Mouse (Mus musculus) kidney, adult 18-20 months (tissue): ENCODE measurements around the gene Mllt11.

Experiments
- DNase-seq: peaks from one replicate; pipeline ENCODE4 v3.0.0; 2021

The Mllt11 gene

DNA sequence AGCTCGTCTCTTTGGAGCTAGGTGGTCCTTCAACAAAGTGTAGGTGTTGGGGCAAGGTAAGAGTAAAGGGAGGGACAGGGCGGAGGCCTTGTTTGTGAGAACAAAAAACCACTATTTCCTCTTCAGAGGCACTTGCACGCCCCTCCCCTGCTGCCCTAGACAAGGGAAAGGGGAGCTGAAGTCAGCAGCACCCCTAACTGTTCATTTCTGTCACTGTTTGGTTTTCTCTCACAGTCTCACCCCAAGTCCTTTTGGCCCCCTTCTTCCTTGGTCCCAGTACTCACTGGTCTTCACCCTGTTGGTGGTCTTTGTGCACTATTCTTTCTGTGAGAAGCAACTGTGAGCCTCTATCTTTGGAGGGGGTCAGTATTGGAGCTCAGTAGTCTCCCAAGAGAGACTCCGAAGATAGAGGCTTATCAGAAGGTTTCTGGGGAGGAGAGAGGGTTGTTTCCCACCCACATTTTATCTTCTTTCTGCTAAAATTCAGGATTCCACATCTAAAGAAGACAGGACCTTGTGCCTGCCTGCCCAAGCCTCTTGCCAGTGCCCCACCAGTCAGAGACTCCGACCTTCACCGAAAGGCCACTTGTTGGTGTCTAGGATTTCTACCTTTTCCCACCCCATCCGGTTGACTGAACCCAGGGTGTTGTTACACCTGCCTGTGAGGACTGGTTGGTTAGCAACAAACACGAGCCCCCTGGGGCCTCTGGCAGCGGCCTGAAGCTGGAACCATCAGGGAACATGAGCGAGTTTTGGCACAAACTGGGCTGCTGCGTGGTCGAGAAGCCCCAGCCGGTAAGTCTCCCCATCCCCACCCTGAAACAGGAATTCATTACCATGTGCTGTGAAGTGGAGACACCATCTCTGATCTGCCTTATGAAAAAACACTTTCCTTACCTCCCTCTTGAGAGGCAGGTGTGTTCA lies at the start of gene Mllt11:
Gene Mllt11, minus strand, starts transcription at position 874 of the 924 bp plus-strand sequence.
- peak; percentile 28 for DNase-seq

- peak; percentile 98 for DNase-seq
Measured at GRCm38 (mm10) chr3:95281216-95282126, 49.5 kb upstream of the Mllt11 start, which contains the start of the genes Mindy1 and Prune1. Gene Mindy1, plus strand, starts transcription at chr3:95281345. Gene Prune1, minus strand, starts transcription at chr3:95282076.

DNA sequence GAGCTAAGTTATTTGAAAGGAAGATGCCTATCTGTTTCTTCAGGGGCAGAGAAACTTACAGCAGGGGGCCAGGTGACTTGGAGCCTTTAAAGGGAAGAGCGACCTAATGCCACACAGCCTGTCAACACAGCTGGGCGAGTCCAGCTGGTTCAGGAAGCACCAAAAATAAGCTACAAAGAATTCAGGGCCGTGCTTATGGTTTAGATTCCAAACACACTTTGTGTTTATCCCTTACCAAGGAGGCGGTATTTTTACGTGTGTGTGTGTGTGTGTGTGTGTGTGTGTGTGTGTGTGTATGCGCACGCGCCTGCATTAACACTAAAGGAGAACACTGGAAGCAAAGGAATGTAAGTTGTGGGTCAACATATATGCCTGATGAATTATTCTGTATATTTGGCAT lies 48.8 kb upstream of the Mllt11 start:
- DNase-seq, result peak; percentile 49

GRCm38 (mm10) chr3:95277149-95277551 lies 45.2 kb upstream of the Mllt11 start:
- DNase-seq, result no peak

GRCm38 (mm10) chr3:95276428-95276934 lies 44.5 kb upstream of the Mllt11 start:
- no peak for DNase-seq

DNA sequence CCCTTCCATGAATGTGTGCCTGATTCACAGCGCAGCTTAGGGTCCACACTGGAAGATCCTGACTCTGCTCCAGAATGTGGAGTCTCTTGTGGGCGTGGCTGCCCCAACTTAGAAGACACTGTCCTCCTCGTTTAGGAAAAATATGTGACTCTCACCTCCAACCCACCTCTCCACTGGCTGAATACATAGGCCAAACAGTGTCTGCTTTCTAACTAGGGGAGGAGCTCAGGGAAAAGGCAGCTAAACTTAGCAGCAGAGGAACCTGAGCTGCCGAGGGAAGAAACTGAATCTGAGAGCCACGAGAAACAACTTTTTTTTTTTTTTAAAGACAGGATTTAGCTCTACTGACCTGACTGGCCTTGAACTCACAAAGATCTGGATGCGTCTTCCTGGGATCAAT lies 43.2 kb upstream of the Mllt11 start:
- no peak for DNase-seq

DNA sequence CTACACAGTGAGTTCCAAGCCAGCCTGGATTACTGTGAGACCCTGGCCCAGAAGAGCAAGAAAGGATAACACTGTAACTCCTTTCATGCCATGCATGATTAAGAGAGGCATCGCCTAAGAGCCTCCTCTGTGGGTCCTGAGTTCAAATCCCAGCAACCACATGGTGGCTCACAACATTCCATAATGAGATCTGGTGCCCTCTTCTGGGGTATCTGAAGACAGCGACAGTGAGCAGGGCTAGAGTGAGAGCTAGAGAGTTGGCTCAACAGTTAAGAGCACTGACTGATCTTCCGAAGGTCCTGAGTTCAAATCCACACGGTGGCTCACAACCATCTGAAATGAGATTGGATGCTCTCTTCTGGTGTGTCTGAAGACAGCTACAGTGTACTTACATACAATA lies 42.5 kb upstream of the Mllt11 start:
- no peak for DNase-seq

- DNase-seq, result no peak
Measured at GRCm38 (mm10) chr3:95273471-95273870, 41.5 kb upstream of the Mllt11 start.

DNA sequence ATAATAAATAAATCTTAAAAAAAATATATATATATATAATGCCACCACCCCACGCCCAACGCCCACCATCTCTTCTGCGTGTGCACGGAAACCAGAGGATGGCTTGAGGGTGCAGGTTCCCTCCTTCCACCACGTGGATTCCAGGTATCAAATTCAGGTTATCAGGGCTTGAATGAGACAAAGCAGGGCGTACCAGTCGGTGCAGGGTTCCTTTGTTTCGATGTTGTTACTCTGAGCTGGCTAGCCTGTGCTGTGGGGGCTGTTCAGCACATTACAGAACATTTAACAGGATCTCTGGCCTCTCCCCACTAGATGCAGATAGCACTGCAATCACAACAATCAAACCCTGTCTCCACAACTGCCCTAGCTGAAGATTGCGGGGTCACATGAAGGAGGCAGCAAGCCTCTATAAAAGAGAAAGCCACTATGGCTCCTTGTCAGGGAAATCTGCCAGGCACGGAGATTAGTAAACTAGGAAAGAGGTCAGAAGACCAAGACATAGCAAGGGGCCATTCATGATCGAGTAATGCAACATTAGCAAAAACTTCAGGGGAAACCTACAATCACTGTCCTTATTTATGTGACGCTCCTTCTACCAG lies 38.9 kb upstream of the Mllt11 start:
- no peak for DNase-seq

DNA sequence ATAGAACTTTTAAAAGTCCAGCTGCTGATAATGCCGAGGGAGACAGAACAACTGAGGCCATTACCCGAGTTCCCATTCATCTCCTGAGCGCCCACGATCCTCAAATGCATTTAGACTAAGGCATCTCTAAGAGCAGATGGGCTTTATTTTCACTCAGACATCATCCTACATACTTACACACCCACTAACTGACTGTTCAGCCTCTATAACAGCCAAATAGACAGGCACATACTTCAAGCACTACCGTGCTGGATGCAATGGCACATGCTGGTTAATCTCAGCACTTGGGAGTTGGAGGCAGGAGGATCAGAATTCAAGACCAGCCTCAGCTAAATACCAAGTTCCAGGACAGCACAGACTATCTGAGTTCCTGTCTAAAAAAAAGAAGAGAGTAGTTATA lies 37.8 kb upstream of the Mllt11 start:
- no peak for DNase-seq

DNA sequence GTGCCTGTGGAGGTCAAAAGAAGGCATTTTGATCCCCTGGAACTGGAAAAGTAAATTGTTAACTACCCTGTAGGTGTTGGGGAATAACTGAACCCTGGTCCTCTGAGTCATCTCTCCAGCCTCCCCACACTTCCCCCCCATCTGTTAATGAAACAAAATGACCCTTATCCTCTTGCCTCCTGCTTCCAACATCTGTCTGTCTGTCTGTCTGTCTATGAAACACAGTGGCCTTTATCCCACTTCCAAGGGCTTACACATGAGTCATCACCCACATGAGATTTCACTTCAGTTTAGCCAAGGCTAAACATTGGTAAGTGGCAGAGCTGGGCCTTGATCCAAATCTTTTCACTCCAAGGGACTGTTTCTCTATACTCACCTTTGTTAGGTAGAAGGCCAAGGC lies 35.9 kb upstream of the Mllt11 start:
- DNase-seq, result no peak

- DNase-seq, result no peak
Measured at GRCm38 (mm10) chr3:95266052-95266451, 34.1 kb upstream of the Mllt11 start.

- no peak for DNase-seq
Measured at GRCm38 (mm10) chr3:95264724-95265123, 32.8 kb upstream of the Mllt11 start.

DNA sequence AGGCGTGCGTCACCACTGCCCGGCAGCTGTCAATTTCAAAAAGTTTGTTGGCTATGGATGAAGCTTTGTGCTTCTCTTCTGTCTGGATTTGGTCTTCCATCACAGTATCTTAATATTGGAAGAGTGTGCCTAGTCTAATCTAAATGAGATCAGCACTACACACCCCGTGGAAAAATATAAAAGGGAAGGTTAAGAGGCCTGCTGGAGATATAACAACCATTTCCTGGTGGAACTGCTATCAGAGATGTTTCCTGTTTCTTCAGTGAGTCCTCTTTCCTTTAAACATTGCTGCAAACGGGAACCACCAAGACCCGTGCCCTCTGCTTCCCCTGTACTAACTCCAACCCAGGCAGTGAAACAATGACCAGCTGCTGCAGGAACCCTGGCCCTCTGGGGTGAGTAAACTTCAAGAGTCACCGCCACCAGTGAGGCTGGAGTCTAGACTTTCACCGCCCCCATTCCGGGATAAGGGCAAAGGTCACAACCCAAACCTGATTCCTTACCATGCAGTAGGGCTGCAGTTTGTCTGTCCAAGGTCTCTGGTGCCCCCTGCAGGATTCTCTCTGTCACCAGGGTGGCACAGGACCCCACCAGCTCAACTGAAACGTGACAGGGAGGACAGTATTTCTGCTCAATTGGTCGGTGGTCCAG lies 31.2 kb upstream of the Mllt11 start:
- peak; percentile 87 for DNase-seq

DNA sequence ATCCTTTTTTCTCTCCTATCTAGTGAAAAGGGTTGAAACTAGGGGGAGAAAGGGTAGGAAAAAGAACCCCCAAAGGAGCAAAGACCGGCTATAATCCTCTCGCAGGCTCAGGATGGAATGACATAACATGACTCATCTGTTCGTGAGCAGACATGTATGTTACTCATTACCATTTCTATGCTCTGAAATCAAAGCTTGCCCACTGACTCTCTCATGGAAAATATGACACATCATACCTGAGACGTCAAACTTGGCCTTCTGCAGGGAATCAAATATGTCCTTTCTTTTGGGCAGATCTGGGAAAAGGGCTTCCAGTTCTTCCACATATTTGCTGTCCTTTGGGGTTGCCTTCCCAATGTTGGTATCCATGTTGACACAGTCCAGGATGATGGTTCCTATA lies 30.0 kb upstream of the Mllt11 start:
- DNase-seq, result no peak

DNA sequence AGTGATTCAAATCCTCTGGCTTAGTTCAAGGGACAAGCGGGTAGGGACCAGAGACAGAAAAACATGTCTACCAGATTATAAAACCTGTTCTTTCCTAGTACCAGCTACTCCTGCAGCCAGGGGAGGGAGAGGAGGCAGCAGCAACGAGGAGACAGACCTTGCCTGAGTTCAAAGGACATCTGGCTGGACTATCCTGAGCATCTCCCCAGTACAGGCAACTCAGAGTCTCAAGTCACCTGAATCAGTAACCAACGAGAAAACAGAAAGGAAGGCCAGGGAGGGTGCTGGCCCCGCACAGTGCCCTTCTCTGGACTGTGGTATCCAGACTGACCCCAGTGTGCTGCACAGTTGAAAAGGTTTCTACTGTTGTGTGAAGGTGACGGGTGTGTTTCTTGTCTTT lies 25.0 kb upstream of the Mllt11 start:
- DNase-seq, result no peak

GRCm38 (mm10) chr3:95250783-95251424 lies 18.9 kb upstream of the Mllt11 start, which contains the start of gene Bnipl:
Gene Bnipl, minus strand, starts transcription at chr3:95251193.
- no peak for DNase-seq

DNA sequence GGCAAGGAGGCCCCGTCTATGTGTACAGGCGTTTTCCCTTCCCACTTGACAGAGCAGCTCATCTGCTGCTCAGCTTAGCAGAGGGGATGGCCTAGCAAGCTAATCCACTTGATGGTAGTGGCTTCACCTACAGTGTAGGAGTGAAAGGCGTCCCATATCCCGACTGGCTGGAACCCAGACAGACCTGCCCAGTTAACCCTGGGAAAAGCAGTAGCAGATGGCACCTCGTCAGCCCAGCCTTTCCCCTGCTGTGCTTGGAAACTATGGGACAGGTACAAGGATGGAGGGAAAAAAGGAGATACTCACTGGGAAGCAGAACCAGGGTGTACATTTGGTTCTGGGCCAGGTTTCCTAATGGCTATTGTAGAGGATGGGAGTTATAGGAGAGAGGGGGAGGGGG lies 18.4 kb upstream of the Mllt11 start:
- no peak for DNase-seq

GRCm38 (mm10) chr3:95247660-95248336 lies 15.8 kb upstream of the Mllt11 start:
- no peak for DNase-seq

GRCm38 (mm10) chr3:95246465-95247231 lies 14.7 kb upstream of the Mllt11 start:
- peak; percentile 46 for DNase-seq
